Mouse (Mus musculus): ENCODE results near the gene Actr3.

The Actr3 gene

DNA sequence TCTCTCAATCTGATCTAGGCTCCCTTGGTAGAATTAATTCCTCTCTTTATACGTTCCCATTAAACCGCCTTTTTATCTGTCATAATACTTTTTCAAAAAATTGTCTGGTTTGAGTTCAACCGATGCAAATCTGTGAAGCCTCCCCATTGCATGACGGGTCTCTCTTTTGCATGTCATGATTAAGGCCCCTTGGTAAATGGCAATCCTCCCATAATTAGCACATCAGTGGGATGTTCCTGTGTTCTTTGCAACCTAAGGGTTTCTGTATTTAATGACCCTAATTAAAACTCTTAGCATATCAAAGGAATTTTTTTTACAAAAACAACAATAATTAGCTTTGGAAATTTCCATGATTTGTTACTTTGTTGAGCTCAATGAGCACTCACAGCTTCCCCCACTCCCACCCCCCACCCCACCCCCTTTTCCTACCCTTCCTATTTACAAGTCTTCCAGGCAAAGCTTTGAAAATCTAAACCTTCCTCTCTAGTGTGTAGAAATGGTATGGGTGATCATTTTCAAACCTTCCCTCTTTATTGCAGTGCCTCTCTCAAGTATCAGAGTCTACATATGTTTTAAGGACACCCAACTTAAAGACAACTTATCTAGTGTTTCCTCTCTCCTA lies 84.0 kb downstream of the Actr3 start:
- DNase-seq (ENCODE audit: low read depth), result no peak

DNA sequence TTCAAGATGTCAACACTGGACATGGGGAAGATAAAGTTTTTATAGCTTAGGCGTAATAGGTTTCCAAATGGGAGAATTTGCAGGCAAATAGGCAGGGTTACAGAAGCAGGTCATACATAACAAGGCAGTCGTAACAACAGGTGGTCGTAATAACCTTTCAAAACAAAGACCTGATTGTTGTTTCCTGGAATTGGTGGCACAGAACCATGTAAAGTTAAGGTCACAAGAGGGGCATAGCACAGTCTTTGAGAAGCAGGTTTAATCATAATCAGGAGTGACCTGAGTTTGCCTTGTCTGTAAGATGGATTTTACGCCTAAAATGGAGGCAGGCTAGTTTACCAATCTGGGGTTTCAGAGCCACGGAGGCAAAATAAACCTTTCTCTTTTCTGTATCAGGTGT lies 84.7 kb downstream of the Actr3 start:
- no peak for DNase-seq (ENCODE audit: low read depth)

DNA sequence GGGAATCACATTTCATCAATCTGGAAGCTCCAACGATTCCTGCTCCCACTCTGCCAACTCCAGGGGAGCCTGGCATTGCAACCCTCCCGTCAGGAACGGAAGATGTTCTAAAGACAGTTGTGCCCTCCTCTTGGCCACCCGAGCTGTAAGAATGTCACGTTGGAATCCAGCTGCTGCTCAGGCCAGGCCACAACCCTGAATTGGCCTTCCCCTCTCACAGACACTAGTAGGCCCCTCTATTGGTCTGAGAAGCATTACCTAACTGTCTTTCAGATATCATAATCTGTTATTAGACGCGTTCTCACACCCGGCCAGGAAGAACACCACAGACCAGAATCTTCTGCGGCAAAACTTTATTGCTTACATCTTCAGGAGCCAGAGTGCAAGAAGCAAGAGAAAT lies 89.7 kb downstream of the Actr3 start:
- no peak for DNase-seq (ENCODE audit: low read depth)

DNA sequence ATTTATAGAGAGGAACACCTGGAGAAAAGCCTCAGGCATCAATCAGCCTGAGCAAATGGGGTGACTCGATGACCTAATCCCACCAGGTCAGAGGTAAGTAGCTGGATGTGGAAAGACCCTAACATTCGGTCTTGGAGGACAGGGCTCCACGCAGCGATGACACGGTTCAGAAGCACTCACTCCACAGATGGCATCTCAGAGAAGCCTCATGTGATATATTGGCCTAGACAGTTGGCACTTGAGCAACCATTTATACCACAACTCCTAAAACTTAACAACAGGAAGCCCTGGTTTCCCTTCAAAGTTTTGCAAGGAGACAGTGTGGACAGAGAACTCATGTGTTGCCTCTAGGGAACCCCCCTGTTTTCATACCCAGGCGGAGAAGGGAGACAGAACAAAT lies 90.1 kb downstream of the Actr3 start:
- peak; percentile 43 for DNase-seq (ENCODE audit: low read depth)

DNA sequence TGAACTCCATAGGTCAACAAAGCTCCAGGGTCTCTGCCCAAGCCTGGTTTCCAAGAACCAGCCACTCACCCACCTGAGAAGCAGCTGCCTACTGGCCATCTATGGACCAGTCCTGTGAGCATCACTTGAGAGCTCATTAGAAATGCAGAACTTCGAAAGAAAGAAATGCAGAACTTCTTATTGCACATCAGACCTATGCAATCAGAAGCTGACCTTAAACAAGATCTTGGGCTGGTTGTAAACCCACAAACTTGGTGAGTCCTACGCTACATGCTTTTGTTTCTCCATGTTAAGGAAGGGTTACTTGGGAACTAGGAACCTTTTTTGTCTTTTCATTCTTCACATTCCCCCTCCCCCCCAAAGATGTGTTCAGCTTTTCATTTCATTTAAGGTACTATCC lies 92.4 kb downstream of the Actr3 start:
- DNase-seq (ENCODE audit: low read depth), result no peak

Measured in 416B (cell line).